Mouse (Mus musculus) lung, adult 2 months (tissue): ENCODE measurements around the gene Fcer2a.

Experiments
- CTCF ChIP-seq: fragments of 200-500 bp; IDR thresholded peaks from 2 replicates; pipeline ENCODE4 v1.5.1; 2011; ENCODE audit warnings: mild to moderate bottlenecking, low read length, control low read depth; ENCODE audit not compliant: insufficient read depth
- POLR2A ChIP-seq: fragments of 200-500 bp; IDR thresholded peaks from 2 replicates; pipeline ENCODE4 v1.6.1; 2011; ENCODE audit warnings: low read depth, mild to moderate bottlenecking, control low read depth, low read length, borderline replicate concordance; ENCODE audit errors: extremely low read depth

DNA sequence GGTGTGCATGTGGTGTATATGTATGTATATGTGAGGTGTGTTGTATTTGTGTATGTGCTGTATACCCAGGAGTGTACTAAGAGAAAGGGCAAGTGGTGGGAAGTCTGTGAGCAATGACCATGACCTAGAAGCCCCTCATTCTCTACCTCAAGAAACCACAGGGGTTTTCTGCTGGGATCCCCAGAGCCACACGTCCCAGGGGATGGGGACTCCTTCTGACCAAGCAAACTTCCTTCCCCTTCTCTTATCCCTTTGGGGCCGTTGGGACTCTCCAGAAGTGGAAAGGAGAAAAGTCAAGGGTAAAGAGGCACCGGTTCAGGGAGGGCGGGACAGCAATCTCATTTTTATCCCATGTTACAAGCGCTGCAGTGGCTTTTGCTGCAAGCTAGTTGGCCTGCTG lies 8.6 kb downstream of the Fcer2a start:
- TF ChIP-seq POLR2A (no peak), CTCF (no peak)
